Mouse (Mus musculus) Patski (cell line): ENCODE data around the gene Pacs1. TPM values are rescaled to one million over a fixed set of nuclear protein-coding genes. Genes with fewer than 3 reads are reported as not detected.
"Not testable (repeated sequence)": the region's sequence is repeated elsewhere in the genome, so short reads cannot be mapped to it uniquely, and the experiment has no call there.

ENCODE experiments used
- ATAC-seq: fragments of 100-300 bp; one replicate; pipeline ENCODE4 v1.8.0; 2021
- CTCF ChIA-PET: fragments of 350-600 bp; sonication (Branson Sonifier 250); formaldehyde crosslinking; loops from one replicate; lab custom pipeline; 2022; ENCODE audit warnings: inconsistent platforms; lab: Charles Lee
- POLR2A ChIA-PET: fragments of 350-600 bp; sonication (Branson Sonifier 250); formaldehyde crosslinking; loops from one replicate; lab custom pipeline; 2022; ENCODE audit warnings: antibody characterized with exemption, inconsistent platforms; lab: Charles Lee
- DNase-seq: peaks from one replicate; pipeline ENCODE4 v3.0.0-alpha.2; 2011; ENCODE audit warnings: low read depth, low spot score
- H3K27me3 ChIP-seq: fragments of 371-371 bp; one replicate; pipeline ENCODE4 v1.5.1; 2021
- CTCF ChIP-seq: fragments of 100-300 bp; IDR thresholded peaks from one replicate; pipeline ENCODE4 v1.5.1; 2021
- in situ Hi-C: fragments of 300-500 bp; cut with MboI; formaldehyde crosslinking; loops from 3 replicates; pipeline ENCODE4 v1.11.1; 2018; ENCODE audit warnings: low pct_unique_long_range_greater_than_20kb, mixed read lengths
- polyA plus RNA-seq: library from polyadenylated mRNA; unstranded; gene quantifications from one replicate; pipeline ENCODE4 v1.2.3, GENCODE M21; 2021

Pacs1 gene
- polyA plus RNA-seq, 1 experiment from 2014 or later: 23.8 TPM

GRCm38 (mm10) chr19:5220389-5220788, 52.5 kb downstream of the Pacs1 start:
- no peak for ATAC-seq
- no peaks in the 10 kb centered on the region for H3K27me3 ChIP-seq
- no peak for TF ChIP-seq CTCF
- CTCF ChIA-PET: interaction anchor here (1.1 kb wide), 1 partner anchor 20 kb away, joined by 3 read pairs; no protein-coding TSS in a partner anchor
- POLR2A ChIA-PET: no interaction called here
- in situ Hi-C loops: no loop called here
- no peak for DNase-seq

- ATAC-seq (no peak), DNase-seq (no peak)
- ChIA-PET CTCF (no interaction called here), POLR2A (no interaction called here)
- H3K27me3 ChIP-seq: no peaks in the 10 kb centered on the region
- in situ Hi-C loops: no loop called here
- TF ChIP-seq CTCF: no peak
Measured at GRCm38 (mm10) chr19:5201691-5202090, 71.2 kb downstream of the Pacs1 start.

- POLR2A ChIA-PET, in situ Hi-C loops, H3K27me3 ChIP-seq, ATAC-seq, DNase-seq: not testable (repeated sequence)
- CTCF ChIA-PET: interaction anchor here (0.7 to 1.1 kb wide), 2 partner anchors 20 to 128 kb away, joined by 3 read pairs; no protein-coding TSS in a partner anchor
Measured at GRCm38 (mm10) chr19:5200617-5201016, 72.3 kb downstream of the Pacs1 start.

- TF ChIP-seq CTCF: no peak
- DNase-seq (no peak), ATAC-seq (no peak)
- H3K27me3 ChIP-seq: no peaks in the 10 kb centered on the region
- ChIA-PET CTCF (no interaction called here), POLR2A (no interaction called here)
- in situ Hi-C loops: loop anchor here (5.0 kb wide), 1 partner anchor 79 kb away; no protein-coding TSS in a partner anchor
Measured at GRCm38 (mm10) chr19:5198553-5198952, 74.4 kb downstream of the Pacs1 start.

- TF ChIP-seq CTCF: peak; percentile 69
- DNase-seq (no peak), ATAC-seq (no peak)
- POLR2A ChIA-PET: no interaction called here
- CTCF ChIA-PET: interaction anchor here (0.7 to 3.2 kb wide), 9 partner anchors 12 to 107 kb away, joined by 3 to 14 read pairs (median 4); no protein-coding TSS in a partner anchor
- in situ Hi-C loops: loop anchor here (5.0 kb wide), 1 partner anchor 82 kb away; no protein-coding TSS in a partner anchor
- H3K27me3 ChIP-seq: no peaks in the 10 kb centered on the region
Measured at GRCm38 (mm10) chr19:5195417-5196035, 77.4 kb downstream of the Pacs1 start.

GRCm38 (mm10) chr19:5192397-5192796, 80.5 kb downstream of the Pacs1 start:
- ATAC-seq: no peak
- DNase-seq: no peak
- POLR2A ChIA-PET: interaction anchor here (0.6 kb wide), 1 partner anchor 11 kb away, joined by 3 read pairs; no protein-coding TSS in a partner anchor
- H3K27me3 ChIP-seq: no peaks in the 10 kb centered on the region
- in situ Hi-C loops: no loop called here
- CTCF ChIA-PET: no interaction called here
- TF ChIP-seq CTCF: no peak

DNA sequence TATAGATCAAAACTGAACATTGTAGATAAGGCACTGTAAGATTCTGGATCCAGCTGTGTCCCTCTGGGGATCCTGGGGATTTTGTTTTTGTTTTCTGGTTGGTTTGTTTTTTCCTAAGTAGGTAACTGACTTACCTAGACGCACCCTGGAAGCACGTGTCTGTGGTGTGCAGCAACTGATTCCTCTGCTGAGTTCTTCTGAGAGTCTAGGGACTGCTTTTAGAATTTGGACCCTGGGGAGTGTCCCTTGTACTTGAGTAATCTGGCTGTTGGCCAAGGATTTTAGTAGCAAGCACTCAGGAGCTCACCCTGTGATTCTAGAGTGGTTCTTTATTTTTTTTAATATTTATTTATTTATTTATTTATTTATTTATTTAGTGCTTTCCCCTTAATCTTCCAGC, 85.5 kb downstream of the Pacs1 start:
- H3K27me3 ChIP-seq: no peaks in the 10 kb centered on the region
- no peak for DNase-seq
- ChIA-PET POLR2A (interaction anchor here (0.9 kb wide), 1 partner anchor 108 kb away, joined by 3 read pairs; the partner anchor contains the start of gene Sf3b2), CTCF (no interaction called here)
- no peak for ATAC-seq
- no peak for TF ChIP-seq CTCF
- in situ Hi-C loops: no loop called here

GRCm38 (mm10) chr19:5181926-5182325, 91.0 kb downstream of the Pacs1 start:
- no peak for DNase-seq
- POLR2A ChIA-PET: no interaction called here
- no peak for ATAC-seq

GRCm38 (mm10) chr19:5178631-5179030, 94.3 kb downstream of the Pacs1 start:
- TF ChIP-seq CTCF: no peak
- in situ Hi-C loops: no loop called here
- ChIA-PET CTCF (interaction anchor here (1.8 to 3.1 kb wide), 2 partner anchors 14 to 17 kb away, joined by 6 to 9 read pairs; no protein-coding TSS in a partner anchor), POLR2A (no interaction called here)
- no peaks in the 10 kb centered on the region for H3K27me3 ChIP-seq
- ATAC-seq: no peak
- DNase-seq: no peak

More at GRCm38 (mm10) chr19:5181926-5182325, 91.0 kb downstream of the Pacs1 start:
- H3K27me3 ChIP-seq: no peaks in the 10 kb centered on the region
- in situ Hi-C loops: no loop called here
- TF ChIP-seq CTCF: no peak
- CTCF ChIA-PET: interaction anchor here (0.9 to 3.1 kb wide), 6 partner anchors 9 to 31 kb away, joined by 3 to 14 read pairs (median 6); no protein-coding TSS in a partner anchor

- in situ Hi-C loops: no loop called here
- POLR2A ChIA-PET: no interaction called here
Measured at GRCm38 (mm10) chr19:5170430-5170829, 102.5 kb downstream of the Pacs1 start.

GRCm38 (mm10) chr19:5167477-5167876, 105.4 kb downstream of the Pacs1 start:
- TF ChIP-seq CTCF: no peak
- DNase-seq (no peak), ATAC-seq (no peak)
- no peaks in the 10 kb centered on the region for H3K27me3 ChIP-seq
- POLR2A ChIA-PET: no interaction called here
- in situ Hi-C loops: no loop called here
- CTCF ChIA-PET: interaction anchor here (0.6 to 4.9 kb wide), 4 partner anchors 16 to 27 kb away, joined by 3 to 18 read pairs (median 6); no protein-coding TSS in a partner anchor

More at GRCm38 (mm10) chr19:5170430-5170829, 102.5 kb downstream of the Pacs1 start:
- CTCF ChIA-PET: interaction anchor here (0.7 kb wide), 1 partner anchor 31 kb away, joined by 3 read pairs; no protein-coding TSS in a partner anchor
- ATAC-seq (no peak), DNase-seq (no peak)
- TF ChIP-seq CTCF: no peak
- H3K27me3 ChIP-seq: no peaks in the 10 kb centered on the region
